Mouse (Mus musculus) liver, embryonic 14.5 days (tissue): Measurements from ENCODE around the gene Tes3-ps.

Source experiments
- CTCF ChIP-seq: IDR thresholded peaks from 2 replicates; pipeline ENCODE4 v1.5.1; 2016; ENCODE audit warnings: antibody characterized with exemption, low read depth, control low read depth
- EP300 ChIP-seq: IDR thresholded peaks from 2 replicates; pipeline ENCODE4 v1.6.1; 2016; ENCODE audit warnings: antibody characterized with exemption, low read depth

DNA sequence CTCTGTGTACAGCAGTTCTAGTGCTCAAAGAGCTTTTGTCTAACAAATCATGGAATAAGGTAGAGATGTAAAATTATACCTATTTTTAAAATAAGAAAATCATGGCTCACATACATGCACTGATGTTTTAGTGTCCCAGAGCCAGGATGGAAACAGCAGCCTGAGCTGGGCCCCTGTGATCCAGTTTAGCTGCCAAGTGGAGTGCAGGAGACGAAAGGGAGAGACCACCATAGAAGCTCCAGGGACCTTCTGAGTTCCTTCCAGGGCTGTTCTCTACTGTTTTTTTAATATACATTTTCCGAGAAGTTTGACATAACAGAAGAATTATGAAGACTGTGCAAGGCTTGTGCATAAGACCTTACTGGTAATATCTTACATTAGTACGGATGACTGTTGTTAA is 15.2 kb upstream of the Tes3-ps start:
- TF ChIP-seq CTCF (no peak), EP300 (no peak)
